ENCODE assay signal across 17 mouse cellular contexts in the genomic region with DNA sequence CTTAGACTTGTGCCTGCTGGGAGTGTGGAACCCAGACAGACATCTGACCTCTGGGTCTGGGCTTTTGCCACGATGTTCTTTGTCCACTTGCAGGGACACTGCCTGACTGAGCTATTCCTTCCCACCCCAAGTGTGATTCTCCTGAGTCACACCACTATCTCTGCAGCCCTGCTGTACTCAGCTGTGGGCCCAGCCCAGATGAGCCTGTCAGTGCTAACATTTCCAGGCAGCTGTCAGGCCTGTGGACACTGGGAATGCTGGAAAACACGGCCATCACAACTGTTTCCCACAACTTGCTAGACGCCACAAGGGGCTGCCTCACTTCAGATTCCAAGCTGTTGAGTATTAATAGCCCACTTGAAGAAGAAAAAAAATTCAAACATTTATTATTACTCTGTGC. TPM values are rescaled to one million over a fixed set of nuclear protein-coding genes. Genes with fewer than 3 reads are reported as not detected.
A peak's percentile ranks its signal among the peaks of the same experiment; 100 is the strongest.
DNase-seq lines count a peak whose midpoint lies in the region; ATAC-seq and TF ChIP-seq lines count a peak whose summit lies in the region.
"Had no signal": no experiment of that assay in that cellular context is flagged by ENCODE, and none has a peak within 500 bp of the region (broad histone marks: within the 10 kb centered on the region; RNA-seq: fewer than 3 reads in every experiment).

No protein-coding gene starts in this region.

- no peak overlapping the region for H3K9ac ChIP-seq in limb, embryonic 13.5 days

- peak; percentile 76 for DNase-seq in heart, embryonic 10.5 days (ENCODE audit: low spot score)
- no peak for DNase-seq in heart, postnatal 4 days
- no peak for DNase-seq in limb, embryonic 10.5 days (ENCODE audit: low spot score)
- DNase-seq in liver (peak; percentile 81), MN1 (ENCODE audit: low spot score) (no peak)
- no peak for DNase-seq in c-Kit-positive CD71-positive TER-119-positive erythroid progenitor cells, embryonic 14.5 days (ENCODE audit: low spot score)
- DNase-seq: adrenal gland, adult 2 months; cerebellum, adult 11-12 months; cerebellum, postnatal 25 days; kidney, adult 8-10 months; kidney, postnatal 36 days; lung, postnatal 14 days; thymus, postnatal 25 days had no signal

- no peaks in the 10 kb centered on the region for H3K36me3 ChIP-seq in heart, embryonic 10.5 days
- H3K36me3 ChIP-seq in limb, embryonic 13.5 days = no peaks in the 10 kb centered on the region
- no peaks in the 10 kb centered on the region for H3K36me3 ChIP-seq in limb, embryonic 10.5 days
- H3K36me3 ChIP-seq in myocyte (ENCODE audit: control insufficient read depth, insufficient read depth) = no peaks in the 10 kb centered on the region

- H3K27ac ChIP-seq in heart, embryonic 10.5 days = peak overlapping the region; percentile 31; the same call in 1 of the 2 replicates
- H3K27ac ChIP-seq in limb, embryonic 13.5 days = 0 out of 2 replicates have a peak overlapping the region, but pooled peaks have one; percentile 33
- H3K27ac ChIP-seq in limb, embryonic 10.5 days = no peak overlapping the region
- H3K27ac ChIP-seq: stomach, postnatal 0 days had no signal

- no peak overlapping the region for H3ac ChIP-seq in myocyte (ENCODE audit: control insufficient read depth, insufficient read length)

- no peaks in the 10 kb centered on the region for H3K79me2 ChIP-seq in myocyte (ENCODE audit: control insufficient read depth, insufficient read depth)

- no peaks in the 10 kb centered on the region for H3K9me3 ChIP-seq in heart, embryonic 10.5 days
- no peaks in the 10 kb centered on the region for H3K9me3 ChIP-seq in limb, embryonic 13.5 days
- no peaks in the 10 kb centered on the region for H3K9me3 ChIP-seq in limb, embryonic 10.5 days (replicated peaks)

- H3K4me1 ChIP-seq in heart, embryonic 10.5 days = peaks cover 28% of the 10 kb centered on the region
- H3K4me1 ChIP-seq in limb, embryonic 13.5 days = peaks cover 19% of the 10 kb centered on the region
- peaks cover 21% of the 10 kb centered on the region for H3K4me1 ChIP-seq in limb, embryonic 10.5 days

- 47% methylated on average over 3 of the region's 3 CpGs for WGBS in heart, embryonic 10.5 days
- WGBS in limb, embryonic 13.5 days = 77% methylated on average over 3 of the region's 3 CpGs
- WGBS in limb, embryonic 10.5 days = 90% methylated on average over 3 of the region's 3 CpGs

- ATAC-seq in limb, embryonic 13.5 days (ENCODE audit: low FRiP score, low read depth) = no peak

- H3K4me3 ChIP-seq in heart, embryonic 10.5 days = no peak overlapping the region
- H3K4me3 ChIP-seq in limb, embryonic 13.5 days = no peak overlapping the region
- H3K4me3 ChIP-seq in limb, embryonic 10.5 days = no peak overlapping the region
- no peak overlapping the region for H3K4me3 ChIP-seq in myocyte

- H3K27me3 ChIP-seq in heart, embryonic 10.5 days (ENCODE audit: insufficient read depth, poor library complexity, severe bottlenecking) = 0 out of 2 replicates have a peak, but pooled peaks cover 6% of the 10 kb centered on the region
- H3K27me3 ChIP-seq in limb, embryonic 13.5 days = no peaks in the 10 kb centered on the region
- H3K27me3 ChIP-seq in limb, embryonic 10.5 days (ENCODE audit: low read depth, poor library complexity, severe bottlenecking) = no peaks in the 10 kb centered on the region
- H3K27me3 ChIP-seq in myocyte (ENCODE audit: control insufficient read depth, insufficient read depth, insufficient read length) = no peaks in the 10 kb centered on the region
- H3K27me3 ChIP-seq: CH12.LX had no signal

- TF ChIP-seq POLR2A in myocyte (IDR thresholded peaks at IDR 0.05; ENCODE audit: insufficient read length, low read depth) = peak; percentile 15

- no peak overlapping the region for H3K4me2 ChIP-seq in limb, embryonic 13.5 days (replicated peaks)
- H3K4me2 ChIP-seq in myocyte (ENCODE audit: low read depth) = peak overlapping the region; percentile 70

TF ChIP-seq in myocyte, 11 proteins besides CTCF, POLR2A, EP300 and RAD21:
- peak; percentile 96 to 99 (median 99) for TF ChIP-seq MYOD1 (IDR thresholded peaks at IDR 0.05; ENCODE audit: control insufficient read depth in 1 of 3, insufficient read length in 2 of 3, low read depth in 2 of 3)
- TF ChIP-seq MAX (IDR thresholded peaks at IDR 0.05; ENCODE audit: low read depth) = no peak
- TF ChIP-seq MYOG (IDR thresholded peaks at IDR 0.05; ENCODE audit: control insufficient read depth in 1 of 3, insufficient read depth in 1 of 3, insufficient read length in 2 of 3, low read depth in 2 of 3) = peak; percentile 92 to 98 (median 97)
- TF ChIP-seq TCF3 (IDR thresholded peaks at IDR 0.05; ENCODE audit: insufficient read length, low read depth) = peak; percentile 93
- TF ChIP-seq USF1 (IDR thresholded peaks at IDR 0.05; ENCODE audit: low read depth) = no peak
- TF ChIP-seq CEBPB (IDR thresholded peaks at IDR 0.05; ENCODE audit: insufficient read depth, poor library complexity, severe bottlenecking) = no peak
- TF ChIP-seq TCF12 (IDR thresholded peaks at IDR 0.05; ENCODE audit: insufficient read depth, poor library complexity, severe bottlenecking) = peak; percentile 93
TF ChIP-seq in myocyte: peak in this region for 4.

RNA-seq across cellular contexts. Expression of gene Rrm2, which starts 5.0 kb away (rescaled TPM):
- 307 TPM in 2 replicates for polyA plus RNA-seq in heart, embryonic 10.5 days (2016; fragmentation: Nextera tagmentation; extraction: Ambion mirVana)
- 100 to 1,000 TPM; 166 to 174 TPM for total RNA-seq in heart, postnatal 4 days (2021)
- polyA plus RNA-seq in limb, embryonic 13.5 days (2015; fragmentation: Nextera tagmentation; extraction: Ambion mirVana) = 235 TPM in 2 replicates
- polyA plus RNA-seq in limb, embryonic 10.5 days (2016; fragmentation: Nextera tagmentation; extraction: Ambion mirVana) = 631 and 705 TPM in 2 replicates
- polyA plus RNA-seq in myocyte (2012; fragmentation: generic; extraction: Trizol) = 73.0 TPM

RNA-seq across cellular contexts. Expression of gene Cys1, which starts 21.4 kb away (rescaled TPM):
- polyA plus RNA-seq in heart, embryonic 10.5 days (2016; fragmentation: Nextera tagmentation; extraction: Ambion mirVana) = 0.28 and 0.34 TPM in 2 replicates
- total RNA-seq in heart, postnatal 4 days (2021) = 1 to 10 TPM; 2.8 to 3.4 TPM
- 3.2 and 4.4 TPM in 2 replicates for polyA plus RNA-seq in limb, embryonic 13.5 days (2015; fragmentation: Nextera tagmentation; extraction: Ambion mirVana)
- polyA plus RNA-seq in limb, embryonic 10.5 days (2016; fragmentation: Nextera tagmentation; extraction: Ambion mirVana) = 0.21 TPM in 1 of 2 replicates, not detected in the other
- 0.26 TPM for polyA plus RNA-seq in myocyte (2012; fragmentation: generic; extraction: Trizol)
- total RNA-seq: CH12.LX had no signal

RNA-seq across cellular contexts. Expression of gene Klf11, which starts 51.9 kb away (rescaled TPM):
- polyA plus RNA-seq in heart, embryonic 10.5 days (2016; fragmentation: Nextera tagmentation; extraction: Ambion mirVana) = 12.0 and 16.2 TPM in 2 replicates
- total RNA-seq in heart, postnatal 4 days (2021) = 10 to 100 TPM; 32.6 to 35.8 TPM
- 12.4 and 13.1 TPM in 2 replicates for polyA plus RNA-seq in limb, embryonic 13.5 days (2015; fragmentation: Nextera tagmentation; extraction: Ambion mirVana)
- polyA plus RNA-seq in limb, embryonic 10.5 days (2016; fragmentation: Nextera tagmentation; extraction: Ambion mirVana) = 8.4 and 9.5 TPM in 2 replicates
- 4.1 TPM for polyA plus RNA-seq in myocyte (2012; fragmentation: generic; extraction: Trizol)

Comparison
In these comparisons a context has a peak if more than half of its experiments do, and no peak if none do; other contexts are left out.
1. DNase-seq: peak in heart, embryonic 10.5 days (single experiment) and liver (single experiment); none in heart, postnatal 4 days (single experiment), limb, embryonic 10.5 days (single experiment), MN1 (single experiment) and c-Kit-positive CD71-positive TER-119-positive erythroid progenitor cells, embryonic 14.5 days (single experiment).